Mouse (Mus musculus): ENCODE data around the gene AC140267.1. TPM values are rescaled to one million over a fixed set of nuclear protein-coding genes. Genes with fewer than 3 reads are reported as not detected.

The AC140267.1 gene
- total RNA-seq (2021), result 10 to 100 TPM; 13.7 to 17.3 TPM

GRCm38 (mm10) chr15:80235535-80235934 lies at the start of gene AC140267.1:
Gene AC140267.1 (plus strand): TSS chr15:80235835.
- no peak for DNase-seq (ENCODE audit: low spot score in 2 of 2)
- intact Hi-C loops (cut with DNase I), result loop anchor here (2.0 kb wide), 1 partner anchor 19 kb away; the partner anchor contains the start of gene Atf4

GRCm38 (mm10) chr15:80188927-80189326 lies 46.7 kb upstream of the AC140267.1 start:
- intact Hi-C loops (cut with DNase I), result no loop called here
- no peak for DNase-seq (ENCODE audit: low spot score in 2 of 2)

DNA sequence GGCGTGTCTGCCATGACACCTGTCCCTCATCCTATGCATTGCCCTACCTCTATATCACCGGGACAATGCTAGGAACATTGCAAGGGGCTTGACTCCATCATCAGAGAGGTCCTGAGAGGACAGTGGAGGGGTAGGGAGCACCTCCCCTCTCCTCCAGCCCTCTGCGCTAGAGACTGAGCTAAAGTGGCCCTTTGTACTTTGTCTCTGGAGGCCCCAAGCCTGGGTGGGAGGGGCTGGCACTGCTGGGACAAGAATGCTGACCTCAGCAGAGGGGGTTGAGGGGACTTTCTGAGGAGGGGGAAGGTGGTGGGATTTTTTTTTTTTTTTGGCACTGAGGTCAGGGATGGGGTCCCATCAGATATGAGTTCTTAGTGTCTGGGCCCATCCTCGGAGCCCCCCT lies 45.6 kb upstream of the AC140267.1 start:
- intact Hi-C loops (cut with DNase I), result no loop called here
- no peak for DNase-seq (ENCODE audit: low spot score in 2 of 2)

- DNase-seq (ENCODE audit: low spot score in 2 of 2), result no peak
- intact Hi-C loops (cut with DNase I), result no loop called here
Observed at GRCm38 (mm10) chr15:80191585-80192245, 43.9 kb upstream of the AC140267.1 start.

DNA sequence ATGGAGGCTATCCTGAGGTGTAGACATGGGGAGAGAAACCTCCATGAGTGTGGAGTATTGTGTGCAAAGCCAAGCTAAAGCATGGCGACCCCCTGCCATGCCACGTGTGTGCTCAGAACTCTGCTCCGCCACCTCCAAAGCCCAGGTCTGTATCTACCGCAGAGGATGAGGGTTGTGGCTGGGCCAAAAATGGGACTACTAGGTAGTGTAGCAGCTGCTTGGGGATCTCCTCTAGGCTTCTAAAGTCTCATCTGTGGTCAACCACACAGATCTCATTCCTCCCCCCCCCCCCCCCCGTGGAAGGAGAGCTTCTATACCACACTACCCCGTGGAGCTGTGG lies 43.4 kb upstream of the AC140267.1 start:
- intact Hi-C loops (cut with DNase I), result no loop called here
- DNase-seq (ENCODE audit: low spot score in 2 of 2), result no peak

DNA sequence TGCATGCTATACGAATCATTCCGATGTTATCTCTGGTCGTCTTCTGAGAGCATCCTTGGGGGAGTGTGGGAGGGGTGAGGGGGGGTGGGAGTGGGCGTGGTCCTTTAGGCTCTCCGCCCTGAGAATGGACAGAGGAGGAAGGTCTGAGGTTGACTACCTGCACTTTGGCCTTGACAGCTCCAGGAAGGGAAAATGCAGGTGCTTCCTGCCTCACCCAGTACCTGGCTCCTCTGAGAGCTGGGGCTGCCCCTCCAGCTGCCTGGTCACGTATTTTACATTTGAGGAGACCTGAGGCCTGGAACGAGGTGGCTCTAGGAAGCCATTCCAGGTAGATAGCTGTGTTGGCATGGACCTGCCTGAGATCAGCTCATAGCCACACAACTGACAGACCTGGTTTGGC lies 42.8 kb upstream of the AC140267.1 start:
- intact Hi-C loops (cut with DNase I), result no loop called here
- DNase-seq (ENCODE audit: low spot score in 2 of 2), result no peak

GRCm38 (mm10) chr15:80199556-80199955 lies 36.1 kb upstream of the AC140267.1 start:
- intact Hi-C loops (cut with DNase I), result no loop called here
- no peak for DNase-seq (ENCODE audit: low spot score in 2 of 2)

DNA sequence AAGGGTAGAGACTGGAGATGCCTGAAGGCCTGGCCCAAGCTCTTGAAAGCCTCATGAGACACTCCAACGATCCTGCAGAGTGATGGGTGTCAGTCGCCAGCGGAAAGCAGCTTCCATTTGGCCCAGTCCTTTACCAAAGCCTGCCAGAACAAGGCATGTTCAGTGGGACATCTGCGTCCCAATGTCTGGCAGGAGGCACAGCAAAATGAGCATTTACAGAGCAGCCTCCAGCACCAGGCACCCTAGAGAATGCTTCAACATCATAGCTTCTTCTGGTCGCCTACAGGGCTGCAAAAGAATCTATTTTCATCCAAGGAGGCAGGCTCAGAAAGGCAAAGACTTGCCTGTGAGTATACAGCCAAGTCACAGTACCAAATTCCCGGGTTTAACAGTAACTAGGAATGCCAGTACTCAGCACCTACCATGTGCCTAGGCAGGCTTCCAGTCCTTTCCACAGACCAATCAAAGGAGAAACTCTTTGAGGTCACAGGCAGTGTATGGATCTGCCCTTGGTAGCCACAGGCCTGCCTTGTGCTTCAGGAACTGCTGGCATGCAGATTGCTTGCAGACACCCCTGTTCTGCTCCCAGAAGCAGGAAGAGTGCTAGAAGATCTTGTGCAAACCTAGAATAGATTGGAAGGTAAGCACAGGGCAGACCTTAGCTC lies 33.4 kb upstream of the AC140267.1 start:
- intact Hi-C loops (cut with DNase I), result no loop called here
- peak; percentile 60 to 70 for DNase-seq (ENCODE audit: low spot score in 2 of 2)

DNA sequence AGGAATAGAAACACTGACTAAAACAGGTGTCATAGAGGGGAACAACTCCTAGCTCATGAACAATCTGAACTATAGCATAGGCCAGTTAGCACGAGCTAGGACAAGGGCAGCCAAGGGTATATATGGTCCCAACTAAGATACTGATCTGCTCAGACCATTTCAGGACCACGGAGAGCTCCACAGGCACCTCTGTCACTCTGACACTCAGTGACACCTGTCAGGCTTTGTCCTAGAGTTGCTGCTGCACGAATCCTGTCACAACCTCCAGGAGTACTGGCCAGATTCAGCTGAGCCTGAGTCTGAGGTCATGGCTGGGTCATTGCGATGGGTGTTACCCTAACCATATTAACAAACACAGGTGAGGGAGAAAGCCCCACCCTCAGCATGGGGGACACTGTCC lies 32.2 kb upstream of the AC140267.1 start:
- DNase-seq (ENCODE audit: low spot score in 2 of 2), result no peak
- intact Hi-C loops (cut with DNase I), result no loop called here

- no peak for DNase-seq (ENCODE audit: low spot score in 2 of 2)
- intact Hi-C loops (cut with DNase I), result no loop called here
Observed at GRCm38 (mm10) chr15:80206057-80206565, 29.5 kb upstream of the AC140267.1 start.

GRCm38 (mm10) chr15:80208446-80208845 lies 27.2 kb upstream of the AC140267.1 start:
- DNase-seq (ENCODE audit: low spot score in 2 of 2), result no peak
- intact Hi-C loops (cut with DNase I), result no loop called here

DNA sequence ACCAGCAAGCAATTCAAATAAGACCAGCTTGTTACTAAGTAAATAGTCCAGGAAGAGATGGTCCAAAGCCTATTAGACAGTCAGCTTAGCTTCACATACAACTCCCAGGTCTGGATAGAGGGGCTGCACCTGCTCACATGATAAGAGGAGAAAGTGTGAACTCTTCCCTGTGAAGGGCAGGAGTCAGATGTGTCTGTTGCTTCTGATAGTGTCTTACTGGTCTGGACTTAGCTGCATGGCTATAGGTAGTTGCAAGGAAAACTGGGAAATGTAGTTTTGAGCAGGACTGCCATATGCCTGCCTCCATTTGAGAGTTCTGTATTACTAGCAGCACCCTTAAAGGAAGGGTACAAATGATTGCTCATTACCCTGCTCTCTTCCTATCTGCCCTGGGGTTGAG lies 21.9 kb upstream of the AC140267.1 start:
- no peak for DNase-seq (ENCODE audit: low spot score in 2 of 2)
- intact Hi-C loops (cut with DNase I), result no loop called here

GRCm38 (mm10) chr15:80215716-80216479 lies 19.7 kb upstream of the AC140267.1 start:
- intact Hi-C loops (cut with DNase I), result no loop called here
- no peak for DNase-seq (ENCODE audit: low spot score in 2 of 2)

DNA sequence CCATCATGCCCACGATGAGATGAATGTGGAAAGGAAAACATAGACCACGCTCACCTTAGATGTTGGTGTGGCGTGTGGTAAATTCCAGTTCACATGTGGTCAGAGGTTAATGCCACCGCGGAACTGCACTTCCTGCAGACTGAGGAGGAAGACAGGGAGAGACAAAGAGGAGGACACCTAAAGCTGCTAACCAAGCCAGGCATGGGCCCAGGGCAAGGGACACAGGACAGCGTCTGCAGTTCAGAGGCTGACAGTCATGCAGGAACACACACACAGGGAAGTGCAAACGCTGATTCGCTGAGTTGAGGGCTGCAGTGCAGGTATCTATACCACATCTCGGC lies 19.2 kb upstream of the AC140267.1 start:
- intact Hi-C loops (cut with DNase I), result no loop called here
- DNase-seq (ENCODE audit: low spot score in 2 of 2), result no peak

GRCm38 (mm10) chr15:80217476-80217875 lies 18.2 kb upstream of the AC140267.1 start:
- no peak for DNase-seq (ENCODE audit: low spot score in 2 of 2)
- intact Hi-C loops (cut with DNase I), result no loop called here

DNA sequence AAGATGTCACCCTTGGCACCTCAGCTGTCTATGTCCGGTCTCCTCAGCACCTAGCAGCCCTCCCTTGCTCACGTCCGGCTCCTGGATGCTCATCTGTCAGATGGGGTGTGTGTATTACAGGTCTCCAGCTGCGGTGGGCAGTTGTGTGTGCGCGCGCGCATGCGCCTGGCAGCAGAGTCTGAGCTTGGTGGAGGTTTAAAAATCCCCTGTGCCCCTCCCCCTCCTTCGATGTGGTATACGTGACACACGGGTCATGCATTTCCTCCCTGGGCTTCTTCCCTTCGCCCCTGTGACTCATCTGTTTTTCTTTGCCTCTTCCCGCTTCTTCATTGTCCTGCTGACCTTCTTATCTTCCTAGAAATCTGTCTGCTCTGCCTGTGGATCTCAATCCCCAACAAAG lies 16.4 kb upstream of the AC140267.1 start:
- intact Hi-C loops (cut with DNase I), result no loop called here
- DNase-seq (ENCODE audit: low spot score in 2 of 2), result no peak

DNA sequence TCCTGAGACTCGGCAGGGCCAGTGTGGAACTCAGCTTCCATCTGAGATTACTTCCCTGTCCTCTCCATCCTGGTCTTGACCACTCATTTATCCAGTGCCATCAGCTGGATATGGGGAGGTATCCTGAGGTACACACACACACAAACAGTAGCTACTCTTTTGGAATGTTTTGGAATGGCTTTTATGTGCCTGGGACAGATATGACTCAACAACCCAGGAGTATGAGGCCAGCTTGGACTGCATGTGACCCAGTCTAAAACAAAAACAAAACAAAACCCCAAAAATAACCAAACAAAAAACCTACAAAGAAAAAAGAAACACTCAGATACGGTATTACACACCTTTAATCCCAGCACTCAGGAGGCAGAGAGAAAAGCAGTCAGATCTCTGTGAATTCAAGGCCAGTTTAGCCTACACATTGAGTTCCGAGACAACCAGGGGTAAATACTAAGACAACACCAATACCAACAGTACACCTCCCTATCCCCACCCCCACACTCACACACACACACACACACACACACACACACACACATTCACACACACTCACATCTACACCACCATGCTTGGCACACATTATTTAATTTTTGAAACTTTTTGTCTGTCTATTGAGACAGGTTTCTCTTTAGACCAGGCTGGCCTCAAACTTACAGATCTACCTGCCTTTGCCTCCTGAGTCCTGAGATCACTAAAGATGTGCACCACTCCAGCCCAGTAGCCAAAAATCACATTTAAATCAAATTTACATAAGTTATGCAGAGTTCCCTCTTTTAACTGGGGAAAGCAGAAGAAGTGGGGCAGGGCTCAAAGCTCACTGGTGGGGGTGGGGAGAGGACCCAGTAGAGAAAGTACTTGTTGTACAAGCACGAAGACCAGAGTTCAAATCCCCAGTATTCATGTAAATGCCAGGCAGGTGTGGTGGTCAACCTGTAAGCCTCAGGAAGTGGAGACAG lies 15.7 kb upstream of the AC140267.1 start:
- intact Hi-C loops (cut with DNase I), result loop anchor here (10.0 kb wide), 1 partner anchor 275 kb away; no protein-coding TSS in a partner anchor

DNA sequence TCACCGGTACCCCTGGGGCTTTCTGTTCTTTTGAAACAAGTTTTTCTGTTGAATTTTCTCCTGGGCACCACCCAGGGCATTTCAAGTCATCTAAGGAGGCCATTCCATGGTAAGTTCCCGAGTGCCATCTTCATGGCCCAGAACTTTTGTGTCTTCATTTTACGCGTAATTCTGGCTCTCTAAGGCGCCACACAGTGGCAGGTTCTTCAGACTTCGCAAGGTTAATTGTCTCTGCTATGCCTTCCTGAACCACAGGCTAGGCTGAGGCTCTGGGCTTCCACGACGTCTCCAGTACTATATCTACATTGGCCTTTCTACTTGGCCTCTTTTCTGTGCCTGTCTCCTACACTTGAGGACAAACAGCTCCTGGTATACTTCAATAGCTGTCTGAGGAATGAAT lies 14.6 kb upstream of the AC140267.1 start:
- no peak for DNase-seq (ENCODE audit: low spot score in 2 of 2)
- intact Hi-C loops (cut with DNase I), result loop anchor here (10.0 kb wide), 1 partner anchor 276 kb away; no protein-coding TSS in a partner anchor

More for the DNA sequence above, 15.7 kb upstream of the AC140267.1 start:
- DNase-seq (ENCODE audit: low spot score in 2 of 2), result no peak

GRCm38 (mm10) chr15:80223751-80224150 lies 11.9 kb upstream of the AC140267.1 start:
- intact Hi-C loops (cut with DNase I), result loop anchor here (10.0 kb wide), 1 partner anchor 279 kb away; no protein-coding TSS in a partner anchor
- no peak for DNase-seq (ENCODE audit: low spot score in 2 of 2)
